Comparison of ENCODE assay signal across 19 mouse cellular contexts in genomic region chr2:38025615-38026014, GRCm38 (mm10).
A peak's percentile ranks its signal among the peaks of the same experiment; 100 is the strongest.
DNase-seq lines count a peak whose midpoint lies in the region; ATAC-seq lines count a peak whose summit lies in the region.
"Had no signal": no experiment of that assay in that cellular context is flagged by ENCODE, and none has a peak within 500 bp of the region (broad histone marks: within the 10 kb centered on the region; RNA-seq: fewer than 3 reads in every experiment).

No protein-coding gene starts in this region.

- no peaks in the 10 kb centered on the region for H3K27me3 ChIP-seq in forebrain, embryonic 10.5 days (ENCODE audit: poor library complexity, severe bottlenecking)
- H3K27me3 ChIP-seq in forebrain, embryonic 13.5 days, result no peaks in the 10 kb centered on the region
- no peaks in the 10 kb centered on the region for H3K27me3 ChIP-seq in embryonic facial prominence, embryonic 10.5 days (replicated peaks; ENCODE audit: low read depth, poor library complexity, severe bottlenecking)
- H3K27me3 ChIP-seq in midbrain, embryonic 13.5 days, result 0 out of 2 replicates have a peak, but pooled peaks cover 3% of the 10 kb centered on the region
- H3K27me3 ChIP-seq: heart, embryonic 13.5 days; hindbrain, embryonic 15.5 days; Patski had no signal

- H3K4me3 ChIP-seq in forebrain, embryonic 10.5 days, result no peak overlapping the region
- H3K4me3 ChIP-seq in forebrain, embryonic 13.5 days, result no peak overlapping the region
- H3K4me3 ChIP-seq in embryonic facial prominence, embryonic 10.5 days, result no peak overlapping the region
- H3K4me3 ChIP-seq in midbrain, embryonic 13.5 days (replicated peaks), result no peak overlapping the region
- H3K4me3 ChIP-seq: heart, embryonic 13.5 days; hindbrain, embryonic 15.5 days had no signal

- no peak for DNase-seq in forebrain, embryonic 10.5 days (ENCODE audit: extremely low spot score, low spot score)
- peak; percentile 16 for DNase-seq in embryonic facial prominence, embryonic 10.5 days (ENCODE audit: low spot score)
- peak; percentile 70 for DNase-seq in retina, postnatal 1 day
- DNase-seq in cerebellum, postnatal 25 days, result no peak
- no peak for DNase-seq in right cerebral cortex, postnatal 14 days
- DNase-seq in cerebellum, adult 8-10 months, result no peak
- DNase-seq: adrenal gland, postnatal 14 days; cerebellum, adult 18-20 months; cerebellum, postnatal 14 days; gastrocnemius, postnatal 36 days; heart, adult 11 months; heart, postnatal 36 days had no signal

- no peak overlapping the region for H3K9ac ChIP-seq in forebrain, embryonic 13.5 days
- H3K9ac ChIP-seq in midbrain, embryonic 13.5 days (replicated peaks), result no peak overlapping the region
- H3K9ac ChIP-seq: heart, embryonic 13.5 days; hindbrain, embryonic 15.5 days had no signal

- H3K27ac ChIP-seq in forebrain, embryonic 10.5 days, result peak overlapping the region; percentile 51
- no peak overlapping the region for H3K27ac ChIP-seq in forebrain, embryonic 13.5 days
- no peak overlapping the region for H3K27ac ChIP-seq in embryonic facial prominence, embryonic 10.5 days (replicated peaks)
- no peak overlapping the region for H3K27ac ChIP-seq in midbrain, embryonic 13.5 days
- H3K27ac ChIP-seq: heart, embryonic 13.5 days; hindbrain, embryonic 15.5 days had no signal

- H3K9me3 ChIP-seq in forebrain, embryonic 10.5 days, result no peaks in the 10 kb centered on the region
- H3K9me3 ChIP-seq in forebrain, embryonic 13.5 days (replicated peaks), result no peaks in the 10 kb centered on the region
- no peaks in the 10 kb centered on the region for H3K9me3 ChIP-seq in embryonic facial prominence, embryonic 10.5 days
- H3K9me3 ChIP-seq in midbrain, embryonic 13.5 days, result no peaks in the 10 kb centered on the region
- H3K9me3 ChIP-seq: heart, embryonic 13.5 days; hindbrain, embryonic 15.5 days had no signal

- 19% methylated on average over 6 of the region's 6 CpGs for WGBS in forebrain, embryonic 10.5 days
- WGBS in forebrain, embryonic 13.5 days, result 12% methylated on average over 6 of the region's 6 CpGs
- WGBS in embryonic facial prominence, embryonic 10.5 days, result 31% methylated on average over 6 of the region's 6 CpGs
- 13% methylated on average over 6 of the region's 6 CpGs for WGBS in midbrain, embryonic 13.5 days

- no peak for ATAC-seq in forebrain, embryonic 13.5 days
- peak; percentile 63; the same call in 1 of the 2 replicates for ATAC-seq in midbrain, embryonic 13.5 days
- ATAC-seq: activated CD4-positive, CD25-positive, alpha-beta regulatory T cell, adult 4 months; forebrain, embryonic 14.5 days; Patski had no signal

- no peak overlapping the region for H3K4me2 ChIP-seq in forebrain, embryonic 13.5 days
- no peak overlapping the region for H3K4me2 ChIP-seq in midbrain, embryonic 13.5 days (replicated peaks)
- H3K4me2 ChIP-seq: heart, embryonic 13.5 days; hindbrain, embryonic 15.5 days had no signal

- H3K36me3 ChIP-seq in forebrain, embryonic 10.5 days (replicated peaks), result no peaks in the 10 kb centered on the region
- H3K36me3 ChIP-seq in forebrain, embryonic 13.5 days (ENCODE audit: poor library complexity, severe bottlenecking), result no peaks in the 10 kb centered on the region
- H3K36me3 ChIP-seq in embryonic facial prominence, embryonic 10.5 days (replicated peaks), result no peaks in the 10 kb centered on the region
- no peaks in the 10 kb centered on the region for H3K36me3 ChIP-seq in midbrain, embryonic 13.5 days
- H3K36me3 ChIP-seq: heart, embryonic 13.5 days; hindbrain, embryonic 15.5 days had no signal

- H3K4me1 ChIP-seq in forebrain, embryonic 10.5 days, result peaks cover 19% of the 10 kb centered on the region
- 0 out of 2 replicates have a peak, but pooled peaks cover 3% of the 10 kb centered on the region for H3K4me1 ChIP-seq in forebrain, embryonic 13.5 days
- H3K4me1 ChIP-seq in embryonic facial prominence, embryonic 10.5 days, result peaks cover 7% of the 10 kb centered on the region; the same call in 1 of the 2 replicates
- peaks cover 24% of the 10 kb centered on the region for H3K4me1 ChIP-seq in midbrain, embryonic 13.5 days (replicated peaks)
- H3K4me1 ChIP-seq: heart, embryonic 13.5 days; hindbrain, embryonic 15.5 days had no signal

Comparison
In these comparisons a context has a peak if more than half of its experiments do, and no peak if none do; other contexts are left out.
1. DNase-seq: peak in embryonic facial prominence, embryonic 10.5 days (single experiment) and retina, postnatal 1 day (single experiment); none in forebrain, embryonic 10.5 days (single experiment), cerebellum, postnatal 25 days (0 of 2), right cerebral cortex, postnatal 14 days (single experiment) and cerebellum, adult 8-10 months (single experiment).